Mouse (Mus musculus) mouse embryonic stem cell (cell line): ENCODE measurements around the gene Ccdc59.

Experiments used
- in situ Hi-C, 2 experiments: fragments of 300-500 bp; cut with MboI; formaldehyde crosslinking; loops; 1 replicate in 1 of 2; 3 replicates in 1 of 2; pipeline ENCODE4 v1.14.3; 2019 to 2020; ENCODE audit warnings: low sequenced_read_pairs in 2 of 2, low pct_unique_long_range_greater_than_20kb in 1 of 2, mixed read lengths in 1 of 2; ENCODE audit not compliant: unreplicated experiment in 1 of 2

The Ccdc59 gene

GRCm38 (mm10) chr10:105840928-105841888 is at the start of gene Ccdc59, which contains the start of gene Mettl25:
Ccdc59 (plus strand) TSS chr10:105841067.
Mettl25 (minus strand) TSS chr10:105841380.
- in situ Hi-C loops: no loop called here

- in situ Hi-C loops: no loop called here
Observed at GRCm38 (mm10) chr10:105793776-105794552, 46.9 kb upstream of the Ccdc59 start.

GRCm38 (mm10) chr10:105797250-105797924 is 43.5 kb upstream of the Ccdc59 start:
- in situ Hi-C loops: no loop called here

GRCm38 (mm10) chr10:105801147-105801546 is 39.7 kb upstream of the Ccdc59 start:
- in situ Hi-C loops: no loop called here

GRCm38 (mm10) chr10:105802132-105802531 is 38.7 kb upstream of the Ccdc59 start:
- in situ Hi-C loops: no loop called here

DNA sequence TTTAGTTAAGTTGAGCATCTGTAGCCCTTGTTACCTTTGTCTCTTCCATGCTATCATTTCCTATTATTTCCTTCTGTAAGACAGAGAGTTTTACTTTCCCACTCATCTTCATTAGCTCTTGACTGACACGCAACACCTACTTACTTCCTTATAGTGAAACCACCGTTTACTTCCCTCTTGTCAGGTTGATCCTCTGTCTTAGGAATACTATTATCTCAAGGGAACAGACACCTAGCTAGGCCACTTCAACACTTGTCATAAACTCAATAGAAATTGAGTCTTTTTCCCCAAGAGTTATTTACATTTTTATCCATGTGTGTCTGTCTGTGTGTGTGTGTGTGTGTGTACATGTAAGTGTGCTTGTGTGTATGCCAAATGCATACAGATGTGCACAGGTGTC is 37.4 kb upstream of the Ccdc59 start:
- in situ Hi-C loops: no loop called here

GRCm38 (mm10) chr10:105806259-105807010 is 34.4 kb upstream of the Ccdc59 start:
- in situ Hi-C loops: no loop called here

- in situ Hi-C loops: no loop called here
Observed at GRCm38 (mm10) chr10:105834627-105835228, 6.1 kb upstream of the Ccdc59 start.

- in situ Hi-C loops: no loop called here
Observed at GRCm38 (mm10) chr10:105842574-105842973, 1.7 kb downstream of the Ccdc59 start.

- in situ Hi-C loops: loop anchor here in 1 of 2 experiments (25.0 kb wide), 1 partner anchor 737 kb away; no protein-coding TSS in a partner anchor
Observed at GRCm38 (mm10) chr10:105850286-105850685, 9.4 kb downstream of the Ccdc59 start.

DNA sequence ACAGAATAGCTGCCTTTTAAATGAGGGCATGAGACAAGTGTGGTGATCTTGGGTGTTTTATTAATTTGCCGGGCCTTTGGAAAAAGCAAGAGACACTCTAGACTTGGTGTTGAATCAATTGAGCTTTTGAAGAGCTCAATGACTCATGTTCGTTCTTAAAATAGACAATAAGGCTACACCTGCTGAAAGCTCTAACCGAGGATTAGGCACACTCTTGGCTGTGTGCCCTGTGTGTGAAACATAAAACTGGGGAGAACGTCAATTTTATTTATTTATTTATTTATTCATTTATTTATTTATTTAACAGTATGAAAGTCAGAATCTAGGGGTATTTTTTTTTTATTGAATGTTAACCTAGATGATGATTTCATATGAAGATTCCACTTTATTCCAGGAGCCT is 10.3 kb downstream of the Ccdc59 start:
- in situ Hi-C loops: loop anchor here in 1 of 2 experiments (25.0 kb wide), 1 partner anchor 736 kb away; no protein-coding TSS in a partner anchor

GRCm38 (mm10) chr10:105867312-105867711 is 26.4 kb downstream of the Ccdc59 start:
- in situ Hi-C loops: loop anchor here in 1 of 2 experiments (25.0 kb wide), 1 partner anchor 720 kb away; no protein-coding TSS in a partner anchor
